Mouse (Mus musculus) spleen, postnatal 14 days (tissue): Measurements from ENCODE around the gene Zfp74.

ENCODE experiments used
- DNase-seq, 2 experiments: peaks; one replicate each; pipeline ENCODE4 v3.0.0; 2021 to 2022; ENCODE audit warnings: low spot score in 2 of 2

Zfp74 gene

GRCm38 (mm10) chr7:29944201-29944600 lies 9.7 kb downstream of the Zfp74 start:
- no peak for DNase-seq

GRCm38 (mm10) chr7:29943720-29944119 lies 10.2 kb downstream of the Zfp74 start:
- no peak for DNase-seq

GRCm38 (mm10) chr7:29942740-29943139 lies 11.1 kb downstream of the Zfp74 start:
- no peak for DNase-seq

- no peak for DNase-seq
Measured at GRCm38 (mm10) chr7:29941027-29941426, 12.9 kb downstream of the Zfp74 start.

- no peak for DNase-seq
Measured at GRCm38 (mm10) chr7:29938856-29939255, 15.0 kb downstream of the Zfp74 start.

- no peak for DNase-seq
Measured at GRCm38 (mm10) chr7:29922780-29923179, 31.1 kb downstream of the Zfp74 start.

GRCm38 (mm10) chr7:29921439-29922093 lies 32.3 kb downstream of the Zfp74 start:
- DNase-seq = no peak

GRCm38 (mm10) chr7:29918062-29918453 lies 35.8 kb downstream of the Zfp74 start:
- DNase-seq = no peak

- no peak for DNase-seq
Measured at GRCm38 (mm10) chr7:29917371-29918061, 36.4 kb downstream of the Zfp74 start.

- no peak for DNase-seq
Measured at GRCm38 (mm10) chr7:29912172-29912571, 41.7 kb downstream of the Zfp74 start.

GRCm38 (mm10) chr7:29910252-29910651 lies 43.6 kb downstream of the Zfp74 start:
- no peak for DNase-seq

- peak; percentile 40 to 62 for DNase-seq
Measured at GRCm38 (mm10) chr7:29908130-29908950, 45.5 kb downstream of the Zfp74 start, which contains the start of gene Zfp383. Gene Zfp383, plus strand, starts transcription at chr7:29908223.

GRCm38 (mm10) chr7:29907206-29907605 lies 46.7 kb downstream of the Zfp74 start:
- DNase-seq = no peak

GRCm38 (mm10) chr7:29906682-29907058 lies 47.2 kb downstream of the Zfp74 start:
- no peak for DNase-seq

GRCm38 (mm10) chr7:29905966-29906681 lies 47.8 kb downstream of the Zfp74 start, which contains the start of gene Zfp27:
Gene Zfp27, minus strand, starts transcription at chr7:29906572.
- peak; percentile 9 to 14 for DNase-seq

GRCm38 (mm10) chr7:29904101-29904500 lies 49.8 kb downstream of the Zfp74 start:
- no peak for DNase-seq

- no peak for DNase-seq
Measured at GRCm38 (mm10) chr7:29898351-29898750, 55.5 kb downstream of the Zfp74 start.

GRCm38 (mm10) chr7:29892756-29893155 lies 61.1 kb downstream of the Zfp74 start:
- DNase-seq = no peak

- DNase-seq = no peak
Measured at GRCm38 (mm10) chr7:29890501-29890900, 63.4 kb downstream of the Zfp74 start.

GRCm38 (mm10) chr7:29880916-29881315 lies 73.0 kb downstream of the Zfp74 start:
- DNase-seq = no peak
